Mouse (Mus musculus): ENCODE data around the gene Il22ra1. TPM values are rescaled to one million over a fixed set of nuclear protein-coding genes. Genes with fewer than 3 reads are reported as not detected.

The Il22ra1 gene
- total and polyA plus RNA-seq, 2 experiments from 2014 or later = 0.11 TPM; not detected in 1

DNA sequence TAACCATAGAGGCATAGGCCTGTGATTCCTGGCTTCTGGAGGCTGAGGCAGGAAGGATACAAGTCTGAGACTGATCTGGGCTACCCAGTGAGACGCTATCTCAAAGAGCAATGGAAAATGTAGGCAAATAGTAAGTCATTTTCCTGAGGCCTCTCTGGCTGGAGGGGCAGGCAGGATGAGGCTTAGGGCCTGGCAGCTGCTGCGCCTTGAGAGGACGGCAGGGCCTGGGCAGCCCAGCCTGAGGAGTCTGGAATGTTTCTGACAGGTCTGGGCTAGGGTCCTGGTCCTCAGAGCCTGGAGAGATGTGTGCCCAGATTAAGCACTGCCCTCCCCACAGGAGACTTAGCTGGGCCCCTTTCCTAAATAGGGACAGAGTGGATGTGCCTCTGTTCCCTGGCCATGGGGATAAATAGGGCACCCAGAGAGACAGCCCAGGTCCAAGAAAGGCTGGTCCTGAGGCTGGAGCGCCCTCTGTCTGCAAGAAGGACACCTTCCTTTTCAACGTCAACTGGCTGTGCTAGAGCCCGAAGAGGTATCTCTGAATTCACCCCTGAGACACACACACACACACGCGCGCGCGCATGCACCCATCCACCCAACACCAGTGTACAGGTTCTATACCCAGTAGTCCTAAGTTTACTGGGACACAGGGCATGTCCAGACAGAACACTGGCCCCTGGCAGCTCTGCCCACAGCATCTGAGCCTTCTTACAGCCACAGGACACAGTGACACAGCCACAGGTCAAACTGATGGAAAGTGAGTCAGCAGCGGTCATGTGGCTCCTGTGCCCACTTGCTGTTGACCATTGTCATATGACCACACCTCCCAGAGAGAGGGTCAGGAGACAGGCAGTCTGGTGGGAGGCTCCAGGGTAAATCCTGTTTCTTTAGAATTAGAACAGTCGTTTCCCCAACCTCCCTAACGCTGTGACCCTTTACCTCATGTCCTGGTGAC is 40.9 kb downstream of the Il22ra1 start:
- DNase-seq (ENCODE audit: low spot score) (peak; percentile 35), ATAC-seq (ENCODE audit: low FRiP score) (no peak)
- no peaks in the 10 kb centered on the region for H3K9me3 ChIP-seq (ENCODE audit: low read length)
- no peak overlapping the region for H3K4me3 ChIP-seq (ENCODE audit: low read depth, low read length)
- no peak overlapping the region for H3K9ac ChIP-seq (replicated peaks; ENCODE audit: low read length, poor library complexity, severe bottlenecking)
- no peaks in the 10 kb centered on the region for H3K36me3 ChIP-seq (ENCODE audit: insufficient read depth, low read length)
- H3K27me3 ChIP-seq (ENCODE audit: insufficient read depth, low read length) = no peaks in the 10 kb centered on the region
- H3K27ac ChIP-seq (ENCODE audit: low read depth, low read length) = no peak overlapping the region
- TF ChIP-seq CTCF (IDR thresholded peaks at IDR 0.05) = peak; percentile 69
- no peak overlapping the region for H3K4me2 ChIP-seq (ENCODE audit: low read depth, low read length, poor library complexity, severe bottlenecking)
- WGBS = 67% methylated on average over 14 of the region's 14 CpGs
- H3K4me1 ChIP-seq (ENCODE audit: insufficient read depth, low read length) = no peaks in the 10 kb centered on the region

DNA sequence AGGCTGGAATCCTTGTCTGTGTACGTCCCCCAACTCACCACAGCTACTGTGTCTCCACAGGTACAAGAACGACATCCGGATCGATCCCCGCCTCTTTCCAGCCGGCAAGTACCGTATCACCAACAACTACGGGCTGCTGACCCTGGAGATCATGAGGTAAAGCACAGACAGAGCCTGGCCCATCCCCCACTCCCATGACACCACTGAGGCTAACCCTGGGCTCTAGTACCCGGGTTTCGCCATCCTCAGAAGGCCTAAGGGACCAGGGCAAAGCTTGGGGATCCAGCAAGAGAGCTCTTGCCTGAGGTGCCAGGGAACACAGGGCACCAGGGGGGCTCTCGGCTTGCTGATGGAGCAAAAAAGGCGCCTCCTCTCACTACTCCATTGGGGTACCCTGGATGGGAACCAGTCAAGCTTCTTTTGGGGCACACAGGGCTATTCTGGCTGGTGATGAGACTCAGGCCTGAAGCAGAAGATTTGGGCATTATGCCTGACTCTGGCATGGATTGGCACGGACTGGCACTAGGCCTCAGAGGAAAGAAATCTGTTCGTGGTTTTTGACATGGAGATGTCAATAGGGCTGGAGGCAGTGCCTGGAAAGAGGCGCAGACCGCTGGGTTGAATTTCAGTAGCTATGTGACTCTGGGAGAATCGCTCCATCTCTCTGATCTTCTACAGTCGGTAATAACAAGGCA is 42.8 kb downstream of the Il22ra1 start:
- 85% methylated on average over 18 of the region's 18 CpGs for WGBS
- H3K4me2 ChIP-seq (ENCODE audit: low read depth, low read length, poor library complexity, severe bottlenecking) = no peak overlapping the region
- DNase-seq (ENCODE audit: low spot score) (no peak), ATAC-seq (ENCODE audit: low FRiP score) (no peak)
- no peaks in the 10 kb centered on the region for H3K9me3 ChIP-seq (ENCODE audit: low read length)
- H3K4me1 ChIP-seq (ENCODE audit: insufficient read depth, low read length) = no peaks in the 10 kb centered on the region
- H3K27me3 ChIP-seq (ENCODE audit: insufficient read depth, low read length) = no peaks in the 10 kb centered on the region
- H3K9ac ChIP-seq (replicated peaks; ENCODE audit: low read length, poor library complexity, severe bottlenecking) = no peak overlapping the region
- TF ChIP-seq CTCF (IDR thresholded peaks at IDR 0.05) = no peak
- H3K4me3 ChIP-seq (ENCODE audit: low read depth, low read length) = no peak overlapping the region
- H3K36me3 ChIP-seq (ENCODE audit: insufficient read depth, low read length) = no peaks in the 10 kb centered on the region
- H3K27ac ChIP-seq (ENCODE audit: low read depth, low read length) = no peak overlapping the region

DNA sequence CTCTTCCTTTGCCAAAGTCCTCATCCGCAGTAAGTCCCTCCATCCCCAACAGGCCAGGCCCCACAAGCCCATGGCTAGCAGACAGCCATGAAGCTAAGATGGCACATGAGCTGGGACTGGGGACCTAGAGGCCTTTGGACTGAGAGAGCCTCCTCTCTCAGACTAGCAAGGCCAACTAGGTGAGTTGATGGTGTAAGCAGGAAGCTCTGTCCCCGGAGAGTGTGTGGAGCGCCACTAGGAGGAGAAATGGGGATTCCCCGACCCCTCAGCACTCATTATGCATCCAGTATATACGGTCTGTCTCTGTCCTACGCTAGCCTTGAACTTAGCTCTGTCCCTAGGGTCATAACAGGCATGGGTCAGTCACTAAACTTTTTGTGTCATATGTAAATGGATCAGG is 43.6 kb downstream of the Il22ra1 start:
- no peaks in the 10 kb centered on the region for H3K27me3 ChIP-seq (ENCODE audit: insufficient read depth, low read length)
- WGBS = 86% methylated on average over 6 of the region's 6 CpGs
- TF ChIP-seq CTCF (IDR thresholded peaks at IDR 0.05) = no peak
- no peaks in the 10 kb centered on the region for H3K36me3 ChIP-seq (ENCODE audit: insufficient read depth, low read length)
- H3K4me1 ChIP-seq (ENCODE audit: insufficient read depth, low read length) = no peaks in the 10 kb centered on the region
- no peak overlapping the region for H3K4me3 ChIP-seq (ENCODE audit: low read depth, low read length)
- no peak overlapping the region for H3K27ac ChIP-seq (ENCODE audit: low read depth, low read length)
- DNase-seq (ENCODE audit: low spot score) (no peak), ATAC-seq (ENCODE audit: low FRiP score) (no peak)
- no peak overlapping the region for H3K9ac ChIP-seq (replicated peaks; ENCODE audit: low read length, poor library complexity, severe bottlenecking)
- no peak overlapping the region for H3K4me2 ChIP-seq (ENCODE audit: low read depth, low read length, poor library complexity, severe bottlenecking)
- H3K9me3 ChIP-seq (ENCODE audit: low read length) = no peaks in the 10 kb centered on the region

DNA sequence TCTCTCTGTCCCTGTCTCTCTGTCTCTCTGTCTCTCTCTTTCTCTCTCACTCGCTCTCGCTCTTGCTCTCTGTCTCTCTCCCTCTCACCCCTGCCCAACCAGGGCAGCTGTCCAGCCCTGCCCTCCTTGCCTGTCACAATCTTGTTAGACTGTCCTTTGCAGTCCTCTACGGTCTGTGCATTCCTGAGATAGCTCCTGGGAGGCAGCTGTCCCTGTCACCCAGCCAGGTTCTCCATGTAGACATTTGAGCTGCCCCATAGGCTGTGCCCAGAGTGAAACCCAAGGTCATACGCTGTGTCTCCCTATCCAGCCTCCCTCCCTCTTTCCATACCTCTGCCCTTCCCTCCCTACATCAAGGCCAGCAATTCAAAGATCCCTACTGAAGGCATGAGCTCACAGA is 44.7 kb downstream of the Il22ra1 start:
- TF ChIP-seq CTCF (IDR thresholded peaks at IDR 0.05) = no peak
- Histone ChIP-seq H3K4me3 (ENCODE audit: low read depth, low read length) (no peak overlapping the region), H3K27ac (ENCODE audit: low read depth, low read length) (no peak overlapping the region), H3K36me3 (ENCODE audit: insufficient read depth, low read length) (no peaks in the 10 kb centered on the region), H3K4me2 (ENCODE audit: low read depth, low read length, poor library complexity, severe bottlenecking) (no peak overlapping the region), H3K9ac (replicated peaks; ENCODE audit: low read length, poor library complexity, severe bottlenecking) (no peak overlapping the region), H3K27me3 (ENCODE audit: insufficient read depth, low read length) (no peaks in the 10 kb centered on the region), H3K9me3 (ENCODE audit: low read length) (no peaks in the 10 kb centered on the region), H3K4me1 (ENCODE audit: insufficient read depth, low read length) (no peaks in the 10 kb centered on the region)
- 67% methylated on average over 4 of the region's 4 CpGs for WGBS
- no peak for ATAC-seq (ENCODE audit: low FRiP score)
- DNase-seq (ENCODE audit: low spot score) = no peak

DNA sequence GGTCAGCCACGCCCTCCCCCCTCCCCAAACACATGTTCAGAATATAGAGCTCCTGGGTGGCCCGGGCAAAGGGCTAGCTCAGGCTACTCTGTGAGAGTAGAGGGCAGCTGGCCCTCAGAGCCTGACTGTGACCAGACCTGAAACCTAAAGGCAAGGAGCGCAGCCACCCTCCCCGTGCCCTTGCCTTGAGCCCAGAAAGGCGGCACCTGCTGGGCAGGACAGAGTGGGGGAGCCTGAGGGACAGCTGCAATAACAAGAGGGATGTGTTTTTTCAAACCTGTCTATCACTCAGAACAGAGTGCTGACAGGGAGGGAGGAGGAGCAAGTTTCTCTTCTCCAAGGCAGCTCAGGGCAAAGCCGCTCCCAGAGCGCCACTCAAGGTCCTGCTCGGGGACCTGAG is 46.5 kb downstream of the Il22ra1 start:
- no peak overlapping the region for H3K27ac ChIP-seq (ENCODE audit: low read depth, low read length)
- WGBS = 70% methylated on average over 8 of the region's 8 CpGs
- no peak for TF ChIP-seq CTCF (IDR thresholded peaks at IDR 0.05)

DNA sequence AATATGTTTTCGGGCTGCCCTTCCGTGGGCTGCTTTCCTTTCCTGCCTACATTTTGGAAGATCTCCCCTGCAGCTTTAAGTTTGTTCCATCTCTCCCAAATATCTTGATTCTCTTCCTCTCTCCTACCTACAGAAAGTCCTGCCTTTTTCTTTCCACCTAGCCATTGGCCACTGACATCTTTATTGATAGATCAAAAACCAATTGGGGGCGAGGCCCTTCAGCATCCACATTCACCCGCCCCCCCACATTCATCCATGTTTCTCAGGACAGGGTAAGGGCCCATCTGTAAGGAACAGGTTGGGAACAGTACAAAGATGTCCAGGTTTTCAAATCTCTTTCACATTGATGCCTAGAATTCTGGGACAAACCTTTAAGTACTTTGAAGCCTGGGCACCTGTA is 48.9 kb downstream of the Il22ra1 start:
- DNase-seq (ENCODE audit: low spot score) (no peak), ATAC-seq (ENCODE audit: low FRiP score) (no peak)
- no peak overlapping the region for H3K4me2 ChIP-seq (ENCODE audit: low read depth, low read length, poor library complexity, severe bottlenecking)
- 87% methylated on average over 4 of the region's 4 CpGs for WGBS
- H3K27me3 ChIP-seq (ENCODE audit: insufficient read depth, low read length) = no peaks in the 10 kb centered on the region
- TF ChIP-seq CTCF (IDR thresholded peaks at IDR 0.05) = no peak
- no peaks in the 10 kb centered on the region for H3K9me3 ChIP-seq (ENCODE audit: low read length)
- no peak overlapping the region for H3K9ac ChIP-seq (replicated peaks; ENCODE audit: low read length, poor library complexity, severe bottlenecking)
- H3K36me3 ChIP-seq (ENCODE audit: insufficient read depth, low read length) = no peaks in the 10 kb centered on the region
- no peak overlapping the region for H3K4me3 ChIP-seq (ENCODE audit: low read depth, low read length)
- H3K4me1 ChIP-seq (ENCODE audit: insufficient read depth, low read length) = no peaks in the 10 kb centered on the region
- H3K27ac ChIP-seq (ENCODE audit: low read depth, low read length) = no peak overlapping the region

More for the DNA sequence above, 46.5 kb downstream of the Il22ra1 start:
- DNase-seq (ENCODE audit: low spot score) (no peak), ATAC-seq (ENCODE audit: low FRiP score) (no peak)
- Histone ChIP-seq H3K27me3 (ENCODE audit: insufficient read depth, low read length) (no peaks in the 10 kb centered on the region), H3K4me1 (ENCODE audit: insufficient read depth, low read length) (no peaks in the 10 kb centered on the region), H3K9me3 (ENCODE audit: low read length) (no peaks in the 10 kb centered on the region), H3K9ac (replicated peaks; ENCODE audit: low read length, poor library complexity, severe bottlenecking) (no peak overlapping the region), H3K4me3 (ENCODE audit: low read depth, low read length) (no peak overlapping the region), H3K36me3 (ENCODE audit: insufficient read depth, low read length) (no peaks in the 10 kb centered on the region), H3K4me2 (ENCODE audit: low read depth, low read length, poor library complexity, severe bottlenecking) (no peak overlapping the region)
